Mouse (Mus musculus) right cerebral cortex, adult 18-20 months (tissue): ENCODE measurements at regions not wholly inside any gene's neighbourhood (a gene's known extent, or its start where the extent isn't known, plus 50 kb on each side); places are given as distances from the start of the nearest gene placed in this dataset.

ENCODE experiments used
- DNase-seq: peaks from one replicate; pipeline ENCODE4 v3.0.0; 2022; ENCODE audit warnings: mixed read lengths

DNA sequence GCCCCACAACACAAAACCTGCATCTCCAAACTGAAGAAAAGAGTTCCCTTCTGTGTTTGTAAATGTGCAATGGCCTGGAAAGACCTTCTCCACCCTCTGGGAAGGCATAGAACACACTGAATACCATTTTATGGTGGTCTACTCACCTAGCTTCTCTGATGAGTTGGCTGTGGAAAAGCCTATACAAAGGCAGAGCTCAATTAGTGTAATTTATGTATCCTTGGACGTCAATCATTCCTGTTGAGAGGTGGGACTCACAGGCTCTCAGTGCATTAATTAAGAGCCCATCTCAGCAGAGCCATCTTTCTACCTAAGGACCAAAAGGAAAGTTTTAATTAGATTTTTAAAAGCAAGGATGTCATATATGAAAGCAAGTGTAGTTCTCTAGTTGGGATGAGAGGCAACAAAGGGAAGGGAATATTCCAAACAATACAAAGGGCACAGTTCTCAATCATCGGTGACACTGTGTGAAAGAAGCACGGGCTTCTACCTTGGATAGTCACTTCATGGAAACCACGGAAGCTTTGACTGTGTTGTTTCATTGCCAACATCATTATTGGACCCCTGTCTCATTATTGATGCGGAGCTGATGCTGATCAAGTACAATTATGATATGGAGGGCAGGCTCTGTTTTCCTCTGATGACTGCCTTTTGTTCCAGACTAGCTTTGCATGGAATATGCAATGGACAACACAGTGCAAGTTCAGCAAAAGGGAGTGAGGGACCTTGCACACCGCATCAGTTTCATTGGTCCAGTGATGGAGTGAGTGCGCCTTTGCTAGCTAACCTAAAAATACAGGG is 392.5 kb upstream of the Tenm3 start:
- no peak for DNase-seq

DNA sequence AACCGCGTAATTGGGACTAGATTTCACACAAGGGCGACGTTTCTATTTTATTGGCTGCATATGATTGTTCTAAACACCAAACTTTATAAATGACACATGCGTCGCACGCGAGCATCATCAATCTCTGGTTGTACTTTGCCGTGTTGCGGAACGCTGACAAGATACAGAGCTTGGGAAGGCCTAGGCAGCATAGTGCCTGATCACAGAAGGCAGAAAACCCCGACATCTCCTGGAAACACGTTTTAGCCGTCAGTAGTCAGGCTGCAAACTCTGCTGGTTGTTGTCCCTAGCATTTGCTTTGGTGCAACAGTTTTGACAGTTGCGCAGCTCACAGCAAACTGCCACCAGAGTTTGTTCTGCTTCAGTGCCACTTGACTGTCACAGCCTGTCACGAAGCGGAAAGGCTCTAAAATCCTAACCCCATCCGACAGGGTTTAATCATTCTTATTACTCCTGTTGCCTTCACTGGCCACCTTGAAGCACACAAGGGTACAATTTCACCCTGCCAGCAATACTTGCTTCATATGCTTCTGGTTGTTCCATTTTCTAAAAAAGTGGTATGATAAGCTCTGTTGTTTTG is 380.2 kb upstream of the Tenm3 start:
- DNase-seq = no peak

DNA sequence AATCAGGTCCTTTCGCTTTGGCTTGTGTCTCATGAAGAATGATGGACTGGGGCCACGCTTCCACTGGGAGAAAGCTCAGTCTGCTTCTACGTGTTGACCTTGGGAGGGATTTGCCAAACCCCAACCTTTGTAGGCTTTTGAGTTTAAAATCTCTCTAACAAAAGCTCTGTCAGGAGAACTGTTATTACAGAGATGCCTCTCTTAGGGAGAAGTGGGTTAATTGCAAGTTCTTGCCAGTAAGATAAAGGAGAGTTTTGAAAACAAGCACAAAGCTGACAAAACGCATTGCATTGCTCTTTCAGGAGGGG is 351.5 kb upstream of the Tenm3 start:
- DNase-seq = no peak

DNA sequence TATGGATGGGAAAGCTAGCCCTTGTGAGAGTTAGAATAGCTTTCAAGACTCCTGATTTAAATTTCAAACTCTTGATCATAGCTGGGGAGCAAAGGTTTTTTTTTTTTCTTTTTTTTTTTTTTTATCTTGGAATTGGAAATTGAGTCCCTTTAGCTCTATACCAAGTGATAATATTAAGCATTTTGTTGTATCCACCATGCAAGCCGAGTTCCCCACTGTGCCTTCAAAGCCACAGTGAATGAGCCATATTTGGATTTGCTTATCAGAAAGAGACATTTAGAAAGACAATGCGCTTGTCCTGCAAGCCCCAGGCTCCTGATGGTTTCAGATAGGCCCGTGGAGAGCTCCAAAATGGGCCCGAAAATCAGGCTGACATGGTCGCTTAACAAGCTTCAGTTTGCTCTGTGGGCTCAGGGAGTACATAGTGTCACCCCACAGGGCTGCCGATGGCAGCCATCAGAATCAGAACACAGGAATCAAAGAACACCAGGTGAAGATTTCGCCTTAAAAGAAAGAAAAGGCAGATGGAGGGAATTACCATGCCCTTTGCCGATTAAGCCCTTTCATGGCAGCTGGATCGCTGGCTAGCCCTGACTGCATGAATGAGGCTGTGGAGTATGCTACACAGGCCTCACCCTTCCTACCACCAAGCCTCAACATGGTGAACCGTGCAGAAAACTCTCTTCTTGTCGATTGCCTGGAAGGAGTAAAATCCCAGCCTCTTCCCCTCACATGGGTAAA is 351.0 kb upstream of the Tenm3 start:
- DNase-seq = no peak

DNA sequence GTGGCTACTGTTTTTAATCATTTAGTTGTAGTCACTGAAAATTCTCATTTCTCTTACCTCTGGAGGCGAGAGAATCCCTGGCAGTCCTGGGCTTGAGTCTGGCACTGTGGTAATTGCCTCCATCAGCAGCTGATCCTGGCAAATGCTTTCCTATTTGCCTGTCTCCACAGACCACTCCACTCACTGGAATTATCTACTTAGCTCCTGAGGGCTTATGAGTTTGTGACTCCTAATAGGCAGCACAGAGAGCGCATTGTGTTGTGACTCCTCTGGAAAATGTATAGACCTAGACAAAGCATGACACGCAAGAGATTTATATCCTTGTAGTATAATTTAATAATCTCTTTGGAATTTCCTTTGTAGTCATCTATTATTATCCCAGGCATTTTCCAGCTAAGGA is 343.1 kb upstream of the Tenm3 start:
- DNase-seq = no peak

DNA sequence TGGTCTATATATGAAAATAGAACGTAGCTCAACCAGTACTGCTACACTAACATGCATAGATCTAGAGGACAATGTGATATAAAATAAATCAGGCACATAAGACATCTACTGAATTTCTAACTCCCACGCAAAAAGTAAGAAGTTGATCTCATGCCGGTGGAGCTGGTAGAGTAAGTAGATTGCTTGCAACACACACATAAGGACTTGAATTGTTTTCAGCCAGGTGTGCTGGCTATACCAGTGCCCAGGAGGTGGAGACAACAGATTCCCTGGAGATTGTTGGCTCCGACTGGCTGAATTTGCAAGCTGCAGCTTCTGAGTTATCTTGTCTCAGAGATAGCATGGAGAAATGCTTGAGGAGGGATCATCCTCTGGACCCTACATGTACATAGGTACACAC is 331.6 kb upstream of the Tenm3 start:
- DNase-seq = no peak

DNA sequence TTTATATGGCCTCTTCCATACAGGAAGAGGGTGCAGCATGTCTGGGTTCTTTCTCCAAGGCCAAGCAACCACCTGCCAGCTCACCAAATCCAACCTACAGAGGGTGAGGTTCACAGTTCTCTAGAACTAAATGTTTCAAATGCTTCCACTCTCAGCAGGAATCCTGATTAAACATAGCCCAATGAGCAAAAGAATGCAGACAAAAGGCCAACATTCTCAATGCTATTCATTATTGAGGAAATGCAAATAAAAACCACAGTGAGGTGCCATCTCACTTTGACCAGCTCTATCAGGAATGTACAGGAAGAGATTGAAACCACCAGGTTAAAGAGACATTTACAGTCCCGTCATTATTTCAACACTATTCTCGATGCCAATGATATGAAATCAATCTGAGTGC is 331.2 kb upstream of the Tenm3 start:
- DNase-seq = no peak

DNA sequence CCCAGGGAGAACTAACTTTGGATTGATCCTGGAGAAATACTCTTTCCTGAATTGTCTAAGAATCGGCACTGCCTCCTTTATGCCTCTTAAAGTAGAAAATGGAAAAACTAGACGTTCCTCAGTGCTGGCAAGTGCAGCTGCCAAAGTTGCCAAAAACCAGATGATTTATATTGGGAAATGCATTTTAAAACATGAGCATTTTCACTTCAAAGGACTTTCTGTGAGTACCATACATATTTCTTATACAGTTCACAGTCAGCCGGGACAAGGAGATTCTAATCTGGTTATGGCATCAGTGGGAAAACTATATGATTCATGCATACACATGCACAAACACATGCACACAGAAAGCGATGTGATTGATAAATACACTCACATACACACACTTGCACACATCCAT is 315.6 kb upstream of the Tenm3 start:
- DNase-seq = no peak

DNA sequence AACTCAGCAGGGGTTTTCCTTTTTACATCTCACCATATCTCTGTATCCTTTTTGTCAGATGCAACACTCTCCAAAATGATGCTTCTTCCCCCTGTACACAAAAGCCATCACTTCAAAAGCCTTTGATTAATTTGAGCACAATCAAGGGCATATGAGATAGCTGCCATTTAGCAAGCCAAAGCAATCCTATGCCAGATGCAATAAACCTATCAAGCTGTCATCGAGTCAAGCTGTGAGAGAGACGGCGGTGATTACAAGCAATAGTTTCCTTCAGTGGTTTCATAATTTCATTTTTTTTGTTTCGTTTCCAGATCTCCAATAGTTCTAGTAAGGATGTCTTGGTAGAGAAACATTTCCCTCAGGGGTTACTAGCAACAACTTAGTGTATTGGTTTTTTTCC is 314.4 kb upstream of the Tenm3 start:
- no peak for DNase-seq

DNA sequence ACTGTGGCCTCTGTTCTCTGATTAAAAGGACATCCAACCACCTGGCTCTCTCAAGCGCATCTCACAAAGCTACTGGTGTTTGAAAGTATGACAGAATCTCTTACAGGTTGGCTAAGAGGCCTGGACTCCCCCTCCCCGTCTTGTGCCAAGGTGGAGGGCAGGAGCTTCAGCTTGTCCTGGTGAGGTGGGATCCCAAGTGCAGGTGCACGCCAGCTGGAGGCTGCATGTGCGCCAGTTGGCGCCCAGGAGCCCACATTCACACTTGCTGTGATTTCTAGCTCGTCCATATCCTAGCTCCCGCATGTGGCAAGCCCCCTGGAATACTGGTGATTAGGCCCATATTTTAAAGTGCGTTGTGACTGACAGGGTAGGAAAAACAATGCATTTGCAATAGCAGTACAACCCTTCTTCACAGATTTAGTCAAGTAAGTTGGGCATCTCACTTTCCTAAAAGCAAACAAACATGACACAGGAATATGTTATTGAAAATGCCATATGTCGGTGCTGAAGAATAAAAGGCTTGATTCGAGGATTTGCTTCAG is 292.8 kb upstream of the Tenm3 start:
- DNase-seq = no peak

DNA sequence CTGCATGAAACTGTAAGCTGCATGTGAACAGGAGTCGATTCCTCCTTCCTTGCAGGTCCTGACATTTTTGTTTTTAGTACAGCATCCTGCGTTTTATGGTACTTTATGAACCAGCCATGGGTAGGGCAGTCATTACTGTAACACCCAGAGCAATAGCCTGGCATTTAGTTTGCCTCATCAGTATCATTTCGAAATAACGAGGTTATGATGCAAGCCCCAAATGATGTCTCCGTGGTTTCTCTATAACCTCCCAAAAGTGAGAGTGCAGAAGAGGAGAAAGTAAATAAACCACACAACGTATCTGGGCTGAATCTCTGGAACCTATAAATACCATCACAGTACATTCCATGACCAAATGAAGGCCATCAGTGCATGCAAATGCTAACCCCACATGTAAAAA is 265.3 kb upstream of the Tenm3 start:
- DNase-seq = no peak

DNA sequence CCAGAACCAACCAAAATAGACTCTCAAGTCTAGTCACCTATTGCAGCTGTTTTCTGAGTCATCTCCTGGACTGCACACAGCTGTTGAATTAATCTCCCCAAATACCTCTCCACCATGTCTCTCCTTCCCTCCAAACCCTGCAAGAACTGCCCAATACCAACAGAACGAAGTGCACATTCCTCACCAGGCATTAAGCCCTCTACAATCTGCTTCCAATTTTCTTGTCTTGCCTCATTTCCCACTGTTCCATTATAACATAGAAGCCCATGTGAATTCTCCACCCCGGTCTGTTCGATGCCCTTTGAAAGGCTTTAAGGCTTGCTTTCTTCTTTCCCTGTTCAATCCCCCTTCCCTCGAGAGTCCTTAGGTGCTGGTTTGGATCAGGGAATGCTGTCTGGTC is 264.9 kb upstream of the Tenm3 start:
- DNase-seq = no peak

DNA sequence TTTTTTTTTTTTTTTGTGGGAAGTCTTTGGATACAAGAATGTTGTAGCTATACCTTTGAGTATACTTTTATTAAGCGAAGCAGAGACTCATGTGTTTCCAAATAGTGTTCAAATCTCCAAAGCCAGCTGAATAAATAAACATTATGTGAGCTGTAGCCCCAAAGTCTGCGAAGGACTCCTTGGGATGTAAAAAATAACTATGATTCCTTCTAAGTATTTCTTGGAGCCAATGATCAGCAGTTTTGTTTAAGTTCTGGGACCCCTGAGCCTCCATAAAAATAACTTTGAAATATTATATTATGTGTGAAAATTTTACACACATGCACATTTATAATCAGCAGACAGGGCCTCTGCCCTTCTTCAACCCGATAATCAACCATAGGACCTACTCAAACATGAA is 262.8 kb upstream of the Tenm3 start:
- no peak for DNase-seq

DNA sequence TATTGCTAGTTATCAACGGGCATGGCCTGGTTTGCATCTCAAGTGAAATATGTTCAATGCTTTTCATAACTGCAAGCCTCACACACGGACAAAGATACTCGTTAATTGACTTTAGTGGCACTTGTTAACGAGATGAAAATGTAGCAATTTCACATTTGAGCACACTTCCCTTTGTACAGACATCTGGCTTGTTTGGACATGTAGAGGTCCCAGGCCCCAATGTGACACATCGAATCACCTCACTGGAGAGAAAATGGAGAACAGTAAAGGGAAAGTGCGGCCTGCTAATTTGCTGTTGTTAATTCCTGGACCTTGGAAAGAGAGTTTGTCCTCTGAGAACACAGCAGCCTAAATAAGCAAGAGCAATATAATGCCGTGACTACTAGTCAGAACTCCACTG is 257.4 kb upstream of the Tenm3 start:
- DNase-seq = no peak

DNA sequence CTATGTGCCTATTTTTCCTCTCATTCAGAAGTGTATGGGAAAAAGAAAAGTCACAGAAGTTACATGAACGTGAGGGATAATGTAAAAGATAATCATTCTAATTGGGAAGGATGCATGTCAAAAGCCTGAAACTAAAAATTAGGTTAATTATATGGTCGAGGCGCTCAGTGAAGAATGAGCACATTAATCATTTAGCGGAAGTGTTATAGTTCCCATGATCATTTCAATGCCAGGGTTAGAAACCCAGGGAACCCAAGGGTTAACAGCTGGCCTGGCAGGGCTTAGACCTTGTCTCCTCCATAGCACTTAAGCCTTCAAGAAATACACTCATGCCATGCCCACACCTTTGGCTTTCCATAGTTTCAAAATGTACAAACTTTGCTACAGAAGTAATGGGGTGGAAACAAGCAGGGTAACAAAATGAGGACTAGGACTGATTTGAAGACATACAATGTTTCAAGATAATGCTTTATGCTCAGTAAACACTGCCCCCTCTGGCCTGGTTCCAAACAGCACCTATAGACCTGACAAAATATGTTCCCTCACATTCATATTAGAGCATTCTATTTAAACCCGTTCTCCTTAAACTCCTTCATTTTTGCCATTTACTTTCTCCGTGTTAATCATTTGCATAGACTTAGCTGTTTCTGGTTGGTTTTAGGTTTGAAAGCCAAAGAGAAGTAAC is 240.6 kb upstream of the Tenm3 start:
- no peak for DNase-seq

DNA sequence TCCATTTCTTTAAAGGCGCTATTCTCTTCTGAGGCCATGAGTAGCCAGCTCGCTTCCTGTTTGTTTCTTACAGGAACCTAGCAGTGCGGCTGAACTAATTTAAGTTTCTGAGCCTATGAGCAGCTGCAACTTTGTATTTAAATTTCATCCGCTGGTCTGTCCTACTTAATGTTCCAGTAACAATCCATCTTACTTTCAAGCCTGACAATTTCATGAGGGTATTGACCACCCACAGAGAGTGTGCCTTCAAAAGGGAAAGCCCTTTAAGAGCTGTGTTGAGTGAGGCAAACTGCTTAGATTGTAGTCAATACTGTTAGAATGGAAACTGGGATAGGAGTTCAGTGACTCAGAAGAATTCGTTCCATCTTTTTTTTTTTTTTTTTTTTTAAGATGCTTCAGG is 225.7 kb upstream of the Tenm3 start:
- no peak for DNase-seq

DNA sequence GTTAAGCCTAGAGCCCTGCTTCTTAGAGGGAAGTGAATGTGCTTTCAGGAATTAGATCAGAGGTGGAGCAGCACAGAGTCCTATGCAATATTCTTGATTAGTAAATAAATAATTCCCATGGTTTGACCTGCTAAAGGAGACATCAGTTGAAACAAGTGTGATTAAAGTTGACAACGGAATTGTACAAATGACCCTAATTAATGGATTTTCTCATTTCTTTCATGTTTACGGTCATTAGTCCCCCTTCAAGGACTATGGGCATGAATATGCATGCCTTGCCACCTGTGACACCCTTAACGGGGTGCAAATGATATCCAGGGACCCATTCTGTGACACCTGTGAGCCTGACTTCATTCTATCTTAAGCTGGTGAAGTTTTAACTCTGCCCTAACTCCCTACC is 219.5 kb upstream of the Tenm3 start:
- DNase-seq = no peak

DNA sequence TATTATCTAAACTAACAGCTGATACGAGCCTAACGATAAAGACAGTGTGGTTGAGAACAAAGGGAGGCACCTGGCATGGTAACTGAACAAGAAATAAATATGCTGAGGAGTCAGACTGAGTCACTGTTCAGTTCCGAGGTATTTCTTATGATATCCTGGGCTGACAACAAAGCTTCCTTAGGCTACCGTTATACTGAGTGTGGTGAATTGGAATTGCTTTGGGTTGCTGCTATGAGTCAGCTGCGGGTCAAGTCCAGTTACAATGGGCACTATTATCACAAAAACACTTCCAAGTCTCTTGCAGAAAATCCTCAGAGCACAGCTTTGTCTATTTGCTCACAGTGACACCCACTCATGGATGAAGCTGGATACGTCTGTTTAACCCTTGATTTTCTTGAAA is 199.5 kb upstream of the Tenm3 start:
- DNase-seq = no peak

DNA sequence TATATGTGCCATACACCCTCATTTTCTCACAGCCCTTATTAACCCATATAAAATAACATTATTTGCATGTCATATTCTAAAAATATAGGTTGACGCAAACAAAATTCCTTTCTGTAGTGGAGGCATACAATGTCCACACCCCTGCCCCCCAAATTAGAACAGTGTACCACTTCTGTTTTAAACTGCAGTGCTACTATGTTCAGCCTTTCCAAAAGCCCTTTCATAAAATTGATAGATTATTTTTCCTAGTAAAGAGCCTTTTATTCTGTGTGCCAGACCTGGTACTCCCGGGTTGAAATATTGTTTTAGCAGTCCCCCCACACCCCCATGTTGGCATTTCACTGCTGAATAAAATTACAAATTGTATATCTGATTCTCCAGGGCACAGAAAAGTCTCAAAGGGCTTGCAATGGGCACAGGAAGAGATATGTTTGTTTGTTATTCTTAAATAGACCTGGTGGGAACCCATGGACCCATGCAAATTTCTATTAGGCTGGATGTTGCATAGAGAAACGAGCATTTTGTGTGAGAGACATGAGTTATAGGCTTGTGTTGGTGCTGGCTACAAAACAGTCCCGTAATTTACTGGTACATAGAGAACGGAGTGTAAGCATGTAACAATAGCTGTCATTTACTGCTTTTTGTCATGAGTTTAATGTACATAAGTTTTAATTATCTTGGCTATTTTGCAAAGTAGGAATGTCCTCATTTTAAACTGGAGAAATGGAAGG is 192.4 kb upstream of the Tenm3 start:
- DNase-seq = no peak

DNA sequence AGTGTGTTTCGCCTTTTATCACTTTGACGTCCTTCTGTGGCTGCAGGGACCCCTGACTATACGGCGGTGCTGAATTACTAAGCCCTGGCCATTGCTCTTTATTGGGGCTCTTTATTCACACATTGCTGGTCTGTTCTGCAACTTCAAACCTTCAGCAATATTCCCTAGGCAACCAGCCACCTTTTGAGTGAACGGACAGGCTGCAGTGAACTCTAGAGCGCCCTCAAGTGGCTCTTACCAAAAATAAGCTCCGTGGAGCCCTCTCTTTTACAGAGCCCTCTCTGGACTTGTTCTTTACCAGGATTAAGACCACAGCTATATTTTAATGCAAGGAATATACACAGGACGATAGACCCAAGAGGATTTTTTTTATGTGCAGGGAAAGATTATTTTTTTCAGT is 191.8 kb upstream of the Tenm3 start:
- DNase-seq = peak; percentile 20

DNA sequence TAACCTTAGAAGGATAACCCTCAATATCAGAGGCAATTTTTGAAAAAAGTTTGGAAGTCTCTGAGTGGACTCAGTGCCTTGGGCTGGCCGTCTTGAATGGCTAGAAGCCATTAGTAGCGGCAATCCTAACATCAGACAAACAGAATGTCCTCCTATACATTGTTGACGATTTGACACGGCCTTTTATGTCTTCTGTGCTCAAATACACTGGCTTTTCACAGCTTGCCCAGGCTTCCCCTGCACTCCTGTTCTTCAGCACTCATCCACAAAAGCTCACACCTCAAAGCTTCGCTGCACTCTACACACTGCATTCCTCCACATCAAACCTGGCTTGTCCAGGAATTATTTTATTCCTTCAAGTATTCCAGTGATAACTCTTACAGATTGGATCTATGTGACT is 186.5 kb upstream of the Tenm3 start:
- DNase-seq = no peak

DNA sequence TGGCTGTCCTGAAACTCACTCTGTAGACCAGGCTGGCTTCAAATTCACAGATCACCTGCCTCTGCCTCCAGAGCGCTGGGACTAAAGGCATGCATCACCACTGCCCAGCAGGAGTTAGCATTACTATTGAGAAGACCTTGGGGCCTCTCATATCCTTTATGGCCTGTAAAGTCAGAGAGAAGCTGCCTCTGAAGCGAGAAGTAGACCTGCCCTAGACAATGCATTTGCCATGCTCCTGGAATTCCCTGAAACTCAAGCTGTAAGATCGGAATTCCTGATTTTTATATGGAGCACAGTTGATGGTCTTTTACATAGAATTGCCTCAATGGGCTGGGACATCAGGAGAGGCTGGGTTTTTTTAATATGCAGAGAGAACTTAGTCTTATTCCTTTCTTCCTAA is 174.0 kb upstream of the Tenm3 start:
- DNase-seq = no peak

DNA sequence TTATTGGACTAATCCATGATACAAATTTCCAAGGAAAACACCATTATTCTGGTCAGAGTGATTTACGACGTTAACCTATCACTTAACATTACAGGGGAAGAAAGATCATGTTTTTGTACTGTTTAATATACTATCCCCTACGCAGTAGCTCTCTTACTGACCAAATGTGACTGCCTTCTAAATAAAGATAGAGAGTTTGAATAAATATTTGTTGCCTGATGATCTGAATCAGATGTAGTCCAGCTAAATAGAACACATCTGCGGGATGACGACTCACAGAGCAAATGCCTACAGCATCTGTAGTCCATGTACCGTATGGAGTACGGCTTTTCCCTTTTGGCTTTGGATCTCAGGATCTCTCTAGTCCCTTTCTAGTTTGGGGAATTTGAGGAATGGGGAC is 171.9 kb upstream of the Tenm3 start:
- DNase-seq = no peak
